Mouse (Mus musculus) cerebellum, adult 9-10 months (tissue): ENCODE data around the gene Zbtb8b.
"Not testable (repeated sequence)": the region's sequence is repeated elsewhere in the genome, so short reads cannot be mapped to it uniquely, and the experiment has no call there.

Experiments
- DNase-seq: peaks from one replicate; pipeline ENCODE4 v3.0.0; 2022

The Zbtb8b gene

GRCm38 (mm10) chr4:129440340-129441063, at the start of gene Zbtb8b:
Gene Zbtb8b, minus strand, starts transcription at chr4:129440853.
- DNase-seq, result peak; percentile 82

- no peak for DNase-seq
These were observed 40.4 kb upstream of the Zbtb8b start for GRCm38 (mm10) chr4:129481090-129481489.

- no peak for DNase-seq
These were observed 39.2 kb upstream of the Zbtb8b start for GRCm38 (mm10) chr4:129479863-129480262.

- DNase-seq, result no peak
These were observed 35.4 kb upstream of the Zbtb8b start for GRCm38 (mm10) chr4:129476047-129476446.

- no peak for DNase-seq
These were observed 23.7 kb upstream of the Zbtb8b start for GRCm38 (mm10) chr4:129464286-129464815.

GRCm38 (mm10) chr4:129463097-129464059, 22.7 kb upstream of the Zbtb8b start:
- no peak for DNase-seq

- peak; percentile 56 for DNase-seq
These were observed 21.5 kb upstream of the Zbtb8b start for GRCm38 (mm10) chr4:129462118-129462517.

GRCm38 (mm10) chr4:129461183-129461960, 20.7 kb upstream of the Zbtb8b start, which contains the start of gene Bsdc1:
Gene Bsdc1, plus strand, starts transcription at chr4:129461581.
- DNase-seq, result peak; percentile 100

- no peak for DNase-seq
These were observed 20.2 kb upstream of the Zbtb8b start for GRCm38 (mm10) chr4:129460827-129461182.

- no peak for DNase-seq
These were observed 19.1 kb upstream of the Zbtb8b start for GRCm38 (mm10) chr4:129459726-129460125.

GRCm38 (mm10) chr4:129457311-129457710, 16.7 kb upstream of the Zbtb8b start:
- DNase-seq, result not testable (repeated sequence)

GRCm38 (mm10) chr4:129456126-129456525, 15.5 kb upstream of the Zbtb8b start:
- DNase-seq, result no peak

- DNase-seq, result peak; percentile 92
These were observed 14.6 kb upstream of the Zbtb8b start for GRCm38 (mm10) chr4:129455265-129455664.

- no peak for DNase-seq
These were observed 11.0 kb upstream of the Zbtb8b start for GRCm38 (mm10) chr4:129451471-129452169.

- no peak for DNase-seq
These were observed 10.2 kb upstream of the Zbtb8b start for GRCm38 (mm10) chr4:129450851-129451250.

GRCm38 (mm10) chr4:129448713-129449112, 8.1 kb upstream of the Zbtb8b start:
- DNase-seq, result no peak

- no peak for DNase-seq
These were observed 7.3 kb upstream of the Zbtb8b start for GRCm38 (mm10) chr4:129447778-129448563.

GRCm38 (mm10) chr4:129447360-129447759, 6.7 kb upstream of the Zbtb8b start:
- DNase-seq, result no peak

- DNase-seq, result peak; percentile 15
These were observed 492 bp upstream of the Zbtb8b start for GRCm38 (mm10) chr4:129441145-129441544.

- DNase-seq, result no peak
These were observed 22.3 kb downstream of the Zbtb8b start for GRCm38 (mm10) chr4:129418321-129418720.

- no peak for DNase-seq
These were observed 24.2 kb downstream of the Zbtb8b start for GRCm38 (mm10) chr4:129416478-129416877.
